Mouse (Mus musculus) left cerebral cortex, adult 2 months (tissue): ENCODE results near the gene Fam229a. TPM values are rescaled to one million over a fixed set of nuclear protein-coding genes. Genes with fewer than 3 reads are reported as not detected.
"Not testable (repeated sequence)": the region's sequence is repeated elsewhere in the genome, so short reads cannot be mapped to it uniquely, and the experiment has no call there.

Experiments used
- DNase-seq, 2 experiments: peaks; one replicate each; pipeline ENCODE4 v3.0.0; 2021 to 2022; ENCODE audit warnings: low spot score in 2 of 2, mixed read lengths in 1 of 2; ENCODE audit errors: extremely low spot score in 1 of 2
- H3K27ac ChIP-seq: fragments of 200-600 bp; 2 replicates; pipeline ENCODE4 v1.8.1; 2022
- H3K4me3 ChIP-seq: fragments of 200-600 bp; 2 replicates; pipeline ENCODE4 v1.8.1; 2022
- CTCF ChIP-seq: fragments of 200-600 bp; IDR thresholded peaks from 2 replicates; pipeline ENCODE4 v1.8.1; 2022; ENCODE audit warnings: antibody characterized with exemption, mild to moderate bottlenecking, moderate library complexity
- intact Hi-C: fragments of 180-260 bp; cut with DNase I; formaldehyde crosslinking; loops from one replicate; pipeline ENCODE4 v1.15.1; 2025
- long read RNA-seq, 2 experiments: library from polyadenylated mRNA; stranded (forward); transcript quantifications; one replicate each; pipeline ENCODE4 v2.0.0; 2021; ENCODE audit warnings: borderline mapping rate in 2 of 2
- total RNA-seq, 2 experiments: library from RNA; stranded (reverse); gene quantifications; 2 replicates each; pipeline ENCODE4 v1.2.3; 2021

The Fam229a gene
- under 1 TPM in 1 of 2 experiments, not detected in 1; 0.91 TPM for total RNA-seq
- long read RNA-seq, experiment 1: 0 reads
- long read RNA-seq, experiment 2: 0 reads

DNA sequence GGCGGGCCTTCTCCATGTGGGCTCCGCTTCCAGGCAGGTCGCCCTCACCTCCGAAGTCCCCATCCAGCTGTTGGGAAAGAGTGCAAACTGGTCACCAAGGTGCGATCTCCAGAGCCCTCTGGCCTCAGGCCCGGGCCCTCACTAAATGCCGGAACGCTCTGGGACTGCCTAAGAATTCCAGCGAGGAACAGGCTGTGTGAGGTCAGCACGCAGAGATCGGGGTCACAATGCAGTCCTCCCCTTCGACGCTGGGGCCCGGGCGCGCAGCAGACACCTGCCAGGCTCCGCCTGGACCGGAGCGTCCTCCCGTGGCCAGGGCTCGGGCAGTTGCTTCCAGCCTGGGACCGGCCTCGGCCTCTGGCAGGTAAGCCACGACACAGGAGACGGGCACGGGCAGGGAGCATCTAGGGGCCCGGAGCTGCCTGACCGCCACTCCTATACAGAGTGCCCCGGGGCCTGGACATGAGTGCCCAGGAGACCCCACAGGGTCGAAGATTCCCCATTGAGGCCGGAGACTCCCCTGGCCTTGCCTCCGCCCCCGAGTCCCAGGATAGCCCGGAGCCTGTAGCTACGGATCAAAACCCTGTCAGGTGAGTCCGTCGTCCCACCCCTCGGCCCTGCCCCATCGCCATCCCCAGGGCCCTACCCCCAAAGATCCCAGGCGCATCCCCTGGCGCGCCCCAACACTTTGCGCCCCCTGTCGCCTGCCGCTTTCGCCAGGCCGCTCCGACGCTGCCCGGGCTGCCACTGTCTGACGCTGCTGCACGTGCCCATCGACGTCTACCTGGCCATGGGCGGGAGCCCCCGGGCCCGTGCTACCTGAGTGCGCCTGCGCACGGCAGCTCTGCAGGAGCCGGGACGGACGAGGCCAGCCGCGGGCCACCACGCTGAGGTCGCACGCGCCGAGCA lies at the start of gene Fam229a, which contains the start of gene Tssk3:
Gene Fam229a (plus strand): TSS at position 219 of the 909 bp plus-strand sequence.
Gene Tssk3 (minus strand): TSS at position 51 of the 909 bp plus-strand sequence.
- Histone ChIP-seq H3K4me3 (peak within 1 kb of the TSS; percentile 43), H3K27ac (peak within 1 kb of the TSS; percentile 11; the same call in 1 of the 2 replicates)
- TF ChIP-seq CTCF: peak; percentile 1
- intact Hi-C loops: loop anchor here (5.0 kb wide), 1 partner anchor 116 kb away; no protein-coding TSS in a partner anchor
- peak in 1 of 2 experiments; percentile 48 for DNase-seq

DNA sequence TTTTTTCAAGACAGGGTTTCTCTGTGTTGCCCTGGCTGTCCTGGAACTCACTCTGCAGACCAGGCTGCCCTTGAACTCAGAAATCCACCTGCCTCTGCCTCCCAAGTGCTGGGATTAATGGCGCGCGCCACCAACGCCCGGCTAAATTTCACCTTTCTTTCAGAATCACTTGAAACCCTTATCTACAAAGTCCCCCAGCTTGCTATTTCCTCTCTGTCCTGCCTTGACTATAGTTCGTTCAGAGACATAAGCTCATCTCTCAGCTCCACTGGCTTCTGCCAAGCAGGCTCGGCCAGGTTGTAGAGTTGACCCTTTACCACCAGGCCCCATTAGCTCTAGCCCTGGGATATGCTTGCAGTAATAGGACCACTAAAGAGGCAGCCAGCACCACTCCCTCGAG lies 43.6 kb upstream of the Fam229a start:
- intact Hi-C loops: no loop called here
- no peak for TF ChIP-seq CTCF
- H3K27ac ChIP-seq: no peak overlapping the region
- H3K4me3 ChIP-seq: no peak overlapping the region
- DNase-seq: no peak

DNA sequence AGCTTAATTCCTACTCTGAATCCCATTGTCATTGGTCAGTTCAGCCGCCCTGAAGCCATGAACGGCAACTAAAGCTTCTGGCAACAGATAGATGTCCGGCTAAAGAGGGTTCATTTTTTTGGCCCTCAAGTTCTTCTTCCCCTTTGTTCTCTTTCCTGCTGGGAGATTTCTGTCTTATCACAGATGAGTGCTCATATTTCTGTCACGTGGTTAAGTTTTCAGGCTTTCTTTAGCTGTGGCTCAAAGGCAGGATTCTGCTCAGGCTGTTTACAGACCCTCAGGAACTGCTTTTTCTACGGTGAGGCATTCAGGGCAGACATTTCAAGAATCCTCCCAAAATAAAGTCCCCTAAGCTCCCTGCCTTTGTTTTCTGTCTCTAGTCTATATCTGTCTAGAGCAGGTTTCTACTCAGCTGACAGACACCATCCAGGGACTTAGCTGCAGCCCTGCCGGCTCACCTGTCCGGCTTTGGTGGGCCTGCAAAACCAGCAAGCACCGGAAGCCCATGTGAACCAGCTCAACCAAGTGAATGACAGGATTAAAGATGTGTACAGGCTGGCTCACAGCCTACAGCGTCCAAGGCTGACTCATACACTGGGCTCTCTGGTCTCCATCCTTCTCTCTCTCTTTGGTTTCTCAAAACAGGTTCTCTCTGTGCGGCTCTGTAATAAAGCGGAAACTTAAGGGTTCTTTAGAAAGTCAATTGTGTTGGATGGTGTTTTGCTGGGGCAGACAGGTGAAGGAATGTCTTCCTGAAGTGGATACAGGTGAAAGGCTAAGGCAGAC lies 43.0 kb upstream of the Fam229a start:
- H3K27ac ChIP-seq: no peak overlapping the region
- no peak for DNase-seq
- no peak overlapping the region for H3K4me3 ChIP-seq
- no peak for TF ChIP-seq CTCF
- intact Hi-C loops: no loop called here

DNA sequence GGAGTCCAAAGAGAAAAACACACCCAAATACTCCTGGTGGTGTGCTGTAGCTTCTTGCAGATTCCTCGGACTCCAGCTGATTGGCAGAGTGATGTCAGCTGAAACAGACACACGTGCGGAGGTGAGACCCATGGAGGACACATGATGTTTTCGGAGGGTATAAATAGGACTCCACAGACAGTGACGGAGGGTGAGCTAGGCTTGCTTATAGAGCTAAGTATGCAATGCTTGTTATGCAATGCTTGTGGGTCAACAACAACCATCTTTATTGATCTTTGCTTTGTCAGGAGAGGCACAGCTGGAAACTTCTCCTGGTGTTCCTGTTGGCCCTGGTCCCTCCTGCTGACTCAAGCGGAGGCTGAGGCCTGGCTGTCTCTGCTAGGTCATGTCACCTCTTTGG lies 42.3 kb upstream of the Fam229a start:
- no peak for DNase-seq
- no peak overlapping the region for H3K27ac ChIP-seq
- H3K4me3 ChIP-seq: no peak overlapping the region
- TF ChIP-seq CTCF: no peak
- intact Hi-C loops: no loop called here

DNA sequence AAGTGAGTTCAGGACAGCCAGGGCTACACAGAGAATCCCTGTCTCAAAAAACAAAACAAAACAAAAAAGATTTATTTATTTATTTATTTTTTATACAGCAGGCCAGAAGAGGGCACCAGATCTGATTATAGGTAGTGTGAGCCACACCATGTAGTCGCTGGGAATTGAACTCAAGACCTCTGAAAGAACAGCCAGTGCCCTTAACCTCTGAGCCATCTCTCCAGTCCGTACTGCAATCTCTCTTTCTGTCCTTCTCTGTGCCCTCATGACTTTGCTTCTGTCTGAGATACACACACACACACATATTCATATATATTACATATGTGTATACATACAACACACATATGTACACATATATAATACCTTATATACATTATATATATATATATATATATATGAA lies 40.1 kb upstream of the Fam229a start:
- intact Hi-C loops: loop anchor here (10.0 kb wide), 1 partner anchor 316 kb away; the partner anchor contains the start of gene Fndc5

DNA sequence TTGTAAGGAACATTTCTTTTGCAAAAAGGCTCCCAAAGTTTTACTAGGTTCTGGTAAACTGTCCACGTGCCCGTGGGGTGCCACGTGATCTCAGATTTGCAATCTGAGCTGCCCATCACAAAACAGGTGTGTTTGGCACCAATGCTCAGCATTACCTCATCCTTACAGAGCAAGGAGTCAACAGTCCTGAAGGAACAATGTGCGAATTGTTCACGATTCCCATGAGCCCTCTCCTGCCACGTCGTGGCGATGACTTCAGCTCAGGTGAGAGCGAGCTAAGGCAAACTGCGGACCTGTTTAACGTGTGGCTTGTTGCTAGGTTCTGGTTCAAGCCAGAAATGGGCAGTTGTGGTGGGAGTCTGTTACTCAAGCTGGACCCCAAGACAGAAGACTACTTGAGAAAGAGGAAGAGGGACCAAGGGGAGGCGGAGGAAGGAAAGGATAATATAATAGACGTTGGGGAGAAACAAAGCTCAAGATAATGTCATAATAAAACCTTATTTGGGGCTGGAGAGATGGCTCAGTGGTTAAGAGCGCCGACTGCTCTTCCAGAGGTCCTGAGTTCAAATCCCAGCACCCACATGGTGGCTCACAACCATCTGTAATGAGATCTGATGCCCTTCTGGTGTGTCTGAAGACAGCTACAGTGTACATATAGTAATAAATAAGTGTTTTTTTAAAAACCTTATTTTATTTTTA lies 39.4 kb upstream of the Fam229a start:
- no peak for TF ChIP-seq CTCF
- DNase-seq: no peak
- Histone ChIP-seq H3K27ac (no peak overlapping the region), H3K4me3 (no peak overlapping the region)
- intact Hi-C loops: loop anchor here (10.0 kb wide), 1 partner anchor 317 kb away; the partner anchor contains the start of gene Fndc5

More for the DNA sequence above, 40.1 kb upstream of the Fam229a start:
- no peak for DNase-seq
- Histone ChIP-seq H3K27ac (no peak overlapping the region), H3K4me3 (no peak overlapping the region)
- no peak; the same call in 1 of the 2 replicates for TF ChIP-seq CTCF

DNA sequence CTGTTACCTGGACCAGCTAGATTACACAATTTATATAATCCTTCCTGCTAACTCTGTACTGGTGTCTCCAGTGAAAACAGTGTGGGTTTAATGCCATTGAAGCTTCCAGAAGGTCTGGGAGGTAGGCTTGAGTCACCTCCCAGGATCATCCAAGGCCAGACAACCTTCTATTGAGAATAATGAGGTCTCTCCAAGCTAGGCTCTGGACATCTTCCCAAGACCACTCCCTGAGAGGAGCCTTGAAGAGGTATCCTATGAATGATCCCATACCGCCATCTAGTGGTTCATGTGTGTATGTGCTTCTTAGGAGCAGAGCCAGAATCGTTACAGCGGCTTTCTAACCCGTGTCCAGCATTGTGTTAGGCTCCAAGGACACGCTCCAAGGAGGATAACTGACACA lies 35.7 kb upstream of the Fam229a start:
- TF ChIP-seq CTCF: peak; percentile 95
- DNase-seq: peak; percentile 56 to 57
- intact Hi-C loops: loop anchor here (1.0 to 10.0 kb wide), 4 partner anchors 105 to 320 kb away; partner anchors contain the start of gene Fndc5
- Histone ChIP-seq H3K27ac (peak overlapping the region; percentile 47; the same call in 1 of the 2 replicates), H3K4me3 (no peak overlapping the region)

DNA sequence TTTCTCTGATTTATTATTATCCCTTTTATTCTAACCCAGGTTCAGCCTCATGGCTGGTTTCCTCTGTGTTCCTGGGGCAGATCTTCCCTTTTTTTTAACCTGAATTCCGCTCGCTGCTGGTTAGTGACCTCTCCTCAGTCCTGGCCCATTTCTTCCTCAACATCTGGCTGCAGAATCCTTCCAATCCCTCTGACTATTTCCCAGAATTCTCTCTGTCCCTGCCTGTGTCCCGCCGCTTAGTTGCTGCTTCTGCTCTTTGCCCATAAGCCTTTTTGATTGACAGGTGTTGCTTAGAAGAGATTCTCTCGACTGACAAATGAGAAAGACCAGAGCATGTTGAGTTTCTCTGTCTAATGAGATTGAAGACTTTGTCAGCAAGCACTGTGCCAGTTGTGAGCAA lies 34.9 kb upstream of the Fam229a start:
- no peak for TF ChIP-seq CTCF
- H3K4me3 ChIP-seq: no peak overlapping the region
- intact Hi-C loops: loop anchor here (5.0 to 10.0 kb wide), 3 partner anchors 179 to 321 kb away; partner anchors contain the start of gene Fndc5

DNA sequence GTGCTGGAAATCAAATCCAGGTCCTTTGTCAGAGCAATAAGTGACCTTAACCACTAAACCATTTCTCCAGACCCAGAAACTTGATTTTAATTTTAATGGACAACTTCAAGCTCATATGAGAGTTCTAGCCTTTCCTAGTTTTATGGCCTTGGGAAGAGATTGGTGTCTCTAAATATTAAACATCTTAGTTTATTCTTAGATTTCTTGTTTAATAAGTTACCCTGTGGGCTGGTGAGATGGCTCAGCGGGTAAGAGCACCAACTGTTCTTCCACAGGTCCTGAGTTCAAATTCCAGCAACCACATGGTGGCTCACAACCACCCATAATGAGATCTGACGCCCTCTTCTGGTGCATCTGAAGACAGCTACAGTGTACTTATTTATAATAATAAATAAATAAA lies 33.7 kb upstream of the Fam229a start:
- not testable (repeated sequence) for DNase-seq
- intact Hi-C loops: loop anchor here (5.0 to 10.0 kb wide), 3 partner anchors 180 to 323 kb away; partner anchors contain the start of gene Fndc5

More for the DNA sequence above, 34.9 kb upstream of the Fam229a start:
- no peak overlapping the region for H3K27ac ChIP-seq
- no peak for DNase-seq

DNA sequence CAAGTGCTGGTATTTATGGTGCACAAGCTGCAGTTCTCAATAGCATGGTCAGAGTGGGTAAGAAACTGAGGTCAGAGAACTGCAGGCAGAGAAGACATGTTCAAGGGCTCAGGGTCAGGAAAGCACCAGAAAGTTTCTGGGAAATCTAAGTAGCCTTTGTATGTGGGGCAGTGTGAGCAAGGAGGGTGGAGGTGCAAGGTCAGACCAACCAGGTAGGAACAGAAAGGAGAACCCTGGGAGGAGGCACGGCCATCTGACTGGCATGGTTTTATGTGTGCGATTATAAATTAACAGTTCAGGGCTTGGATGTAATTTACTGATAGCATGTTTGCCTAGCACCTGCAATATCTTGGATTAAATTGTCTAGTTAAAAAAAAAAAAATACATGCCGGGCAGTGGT lies 31.3 kb upstream of the Fam229a start:
- H3K27ac ChIP-seq: no peak overlapping the region
- intact Hi-C loops: loop anchor here (5.0 to 10.0 kb wide), 4 partner anchors 182 to 325 kb away; partner anchors contain the start of gene Fndc5

More for the DNA sequence above, 33.7 kb upstream of the Fam229a start:
- not testable (repeated sequence) for H3K27ac ChIP-seq, H3K4me3 ChIP-seq

DNA sequence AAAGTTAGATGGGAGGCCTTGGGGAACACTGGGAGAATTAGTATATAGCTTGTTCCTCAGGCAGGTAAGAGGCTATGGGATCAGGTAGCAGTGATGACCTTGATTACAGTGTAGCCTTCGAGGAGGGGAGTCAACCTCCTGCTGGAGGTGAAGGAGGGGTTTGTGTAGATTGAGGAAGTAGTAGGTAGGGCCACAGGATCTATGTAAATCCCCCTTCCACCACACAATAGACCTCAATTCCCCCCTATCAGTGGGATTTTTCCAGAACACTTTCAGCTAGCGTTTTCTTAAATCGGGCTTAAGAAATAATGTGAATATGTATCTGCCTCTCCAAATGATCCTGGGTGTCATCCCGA lies 30.2 kb upstream of the Fam229a start:
- no peak for TF ChIP-seq CTCF
- peak overlapping the region; percentile 43 for H3K4me3 ChIP-seq
- peak overlapping the region; percentile 85 for H3K27ac ChIP-seq
- DNase-seq: no peak
- intact Hi-C loops: loop anchor here (1.0 to 5.0 kb wide), 2 partner anchors 126 to 269 kb away; partner anchors contain the start of genes Rbbp4 and Zbtb8os

More for the DNA sequence above, 31.3 kb upstream of the Fam229a start:
- H3K4me3 ChIP-seq: no peak overlapping the region
- TF ChIP-seq CTCF: no peak
- no peak for DNase-seq
